Mouse (Mus musculus) bone marrow, adult 2 months (tissue): ENCODE results near the gene Arf4.

Experiments used
- CTCF ChIP-seq: fragments of 200-500 bp; IDR thresholded peaks from 2 replicates; pipeline ENCODE4 v1.5.1; 2011; ENCODE audit warnings: low read length, control low read depth; ENCODE audit not compliant: control insufficient read depth, insufficient read depth
- POLR2A ChIP-seq: fragments of 200-500 bp; IDR thresholded peaks from 2 replicates; pipeline ENCODE4 v1.6.1; 2011; ENCODE audit warnings: low read depth, mild to moderate bottlenecking, control low read depth, low read length, borderline replicate concordance; ENCODE audit not compliant: control insufficient read depth

DNA sequence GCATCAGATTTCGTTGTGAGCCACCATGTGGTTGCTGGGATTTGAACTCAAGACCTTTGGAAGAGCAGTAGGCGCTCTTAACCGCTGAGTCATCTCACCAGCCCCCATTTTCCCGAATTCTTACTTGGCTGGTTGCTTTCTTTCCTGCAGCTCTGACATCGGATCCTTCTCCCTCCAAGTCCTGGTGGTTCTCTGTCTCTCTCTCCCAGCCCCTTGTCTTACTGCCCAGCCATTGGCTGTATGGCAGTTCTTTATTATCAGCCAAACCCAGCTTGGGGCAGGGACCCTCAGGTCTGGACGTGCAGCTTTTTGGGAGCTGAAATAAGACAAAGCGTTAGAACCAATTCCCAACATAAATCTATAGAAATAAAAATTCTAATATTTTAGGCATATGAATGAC lies 42.7 kb upstream of the Arf4 start:
- no peak for TF ChIP-seq CTCF
- no peak for TF ChIP-seq POLR2A
